Mouse (Mus musculus) hindbrain, postnatal 0 days (tissue): ENCODE data around the gene Akap1. TPM values are rescaled to one million over a fixed set of nuclear protein-coding genes. Genes with fewer than 3 reads are reported as not detected.

ENCODE experiments used
- ATAC-seq: fragments of 200-750 bp; cut with Nextera tagmentation; 2 replicates; pipeline ENCODE4 v1.8.0; 2017; ENCODE audit warnings: mild to moderate bottlenecking, moderate TSS enrichment, moderate library complexity
- DNase-seq: peaks from one replicate; pipeline ENCODE4 v3.0.0-alpha.2; 2015; ENCODE audit warnings: low spot score
- H3K27ac ChIP-seq: fragments of 300-500 bp; sonication (generic); 2 replicates; pipeline ENCODE4 v1.5.1; 2014; ENCODE audit warnings: mild to moderate bottlenecking
- H3K27me3 ChIP-seq: fragments of 300-500 bp; sonication (generic); 2 replicates; pipeline ENCODE4 v1.6.1; 2014; ENCODE audit warnings: low read length, mixed read lengths; ENCODE audit not compliant: insufficient read depth
- H3K36me3 ChIP-seq: fragments of 300-500 bp; sonication (generic); 2 replicates; pipeline ENCODE4 v1.6.1; 2014; ENCODE audit warnings: low read length, mixed read lengths; ENCODE audit not compliant: insufficient read depth
- H3K4me1 ChIP-seq: fragments of 300-500 bp; sonication (generic); 2 replicates; pipeline ENCODE4 v1.6.1; 2014; ENCODE audit warnings: antibody characterized with exemption, low read length, mixed read lengths; ENCODE audit not compliant: insufficient read depth
- H3K4me2 ChIP-seq: fragments of 300-500 bp; sonication (generic); 2 replicates; pipeline ENCODE4 v1.6.1; 2014; ENCODE audit warnings: low read depth, mild to moderate bottlenecking, low read length, moderate library complexity, mixed read lengths
- H3K4me3 ChIP-seq: fragments of 300-500 bp; sonication (generic); 2 replicates; pipeline ENCODE4 v1.5.1; 2014; ENCODE audit warnings: low read length
- H3K9ac ChIP-seq: fragments of 300-500 bp; sonication (generic); replicated peaks from 2 replicates; pipeline ENCODE4 v1.6.1; 2014; ENCODE audit warnings: mild to moderate bottlenecking, low read length, moderate library complexity, mixed read lengths
- H3K9me3 ChIP-seq: fragments of 300-500 bp; sonication (generic); 2 replicates; pipeline ENCODE4 v1.6.1; 2016; ENCODE audit warnings: low read length, mixed read lengths
- CTCF ChIP-seq: IDR thresholded peaks from 2 replicates; pipeline ENCODE4 v1.5.1; 2016; ENCODE audit warnings: antibody characterized with exemption, control low read depth, low read depth
- WGBS: fragments of 180-500 bp; shearing (Covaris S2); extraction: QIAGEN DNeasy Blood & Tissue Kit; methylation state at CpG from one replicate; pipeline ENCODE4 v1.1.7; 2014; 5-methylcytosine and 5-hydroxymethylcytosine counted together
- polyA plus RNA-seq: library from polyadenylated mRNA; unstranded; fragments of >200 nt; fragmentation: Nextera tagmentation; extraction: Ambion mirVana; gene quantifications from 2 replicates; pipeline ENCODE4 v1.2.1, GENCODE M21; 2015
- total RNA-seq: library from RNA; depleted of rRNA; stranded (reverse); fragments of >200 nt; gene quantifications from 2 replicates; pipeline ENCODE4 v1.2.3, GENCODE M21; 2014

The Akap1 gene
- total and polyA plus RNA-seq, 2 experiments from 2014 or later, result 20.8 to 51.5 TPM

DNA sequence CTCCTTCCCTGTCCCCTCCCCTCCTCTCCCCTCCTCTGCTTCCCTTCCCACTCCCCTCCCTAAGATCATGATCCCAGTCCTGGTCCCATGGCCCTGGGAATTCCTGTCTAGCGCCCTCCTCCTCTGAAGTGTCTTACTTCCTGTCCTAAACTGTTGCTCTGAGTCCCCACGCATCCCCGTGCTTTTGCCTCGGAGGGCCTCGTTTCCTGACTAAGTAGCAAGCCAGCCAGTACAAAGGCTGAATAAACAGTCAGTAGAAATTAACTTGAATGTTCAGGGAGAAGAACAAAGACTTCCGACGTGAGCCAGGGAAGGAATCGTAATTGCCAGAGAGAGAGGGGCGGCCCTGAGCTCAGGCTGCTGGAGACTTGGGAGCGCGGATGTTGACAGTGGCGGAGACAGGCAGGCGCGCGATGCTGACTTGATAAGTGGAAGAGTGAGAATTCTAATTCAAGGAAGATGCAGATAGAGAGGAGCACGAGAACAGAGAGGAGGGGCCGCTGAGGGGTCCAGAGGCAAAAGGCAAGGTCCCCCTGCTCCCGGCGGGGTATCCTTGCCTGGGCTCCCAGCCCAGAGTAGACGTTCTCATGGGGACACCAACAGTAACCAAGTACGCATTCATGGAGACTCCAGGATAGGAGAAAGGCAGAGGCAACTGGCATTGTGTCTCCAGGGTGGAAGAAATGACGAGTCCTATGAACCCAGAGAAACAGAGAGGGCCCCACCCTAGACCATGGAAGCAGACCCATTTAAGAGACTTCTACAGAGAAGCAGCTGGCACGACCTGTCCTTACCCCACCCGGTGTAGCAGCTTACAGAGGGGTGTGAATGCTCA, 43.4 kb downstream of the Akap1 start:
- Histone ChIP-seq H3K9me3 (no peaks in the 10 kb centered on the region), H3K4me2 (peak overlapping the region; percentile 37), H3K4me3 (0 out of 2 replicates have a peak overlapping the region, but pooled peaks have one; percentile 4), H3K4me1 (peaks cover 17% of the 10 kb centered on the region; the same call in 1 of the 2 replicates), H3K36me3 (no peaks in the 10 kb centered on the region), H3K27me3 (no peaks in the 10 kb centered on the region), H3K9ac (0 out of 2 replicates have a peak overlapping the region, but pooled peaks have one; percentile 17), H3K27ac (peak overlapping the region; percentile 60)
- 11% methylated on average over 24 of the region's 24 CpGs for WGBS
- 0 out of 2 replicates have a peak, but pooled peaks have one; percentile 13 for TF ChIP-seq CTCF
- DNase-seq (peak; percentile 63), ATAC-seq (peak; percentile 74)

GRCm38 (mm10) chr11:88820253-88820652, 44.1 kb downstream of the Akap1 start:
- no peaks in the 10 kb centered on the region for H3K27me3 ChIP-seq
- 13% methylated on average over 6 of the region's 6 CpGs for WGBS
- H3K9ac ChIP-seq, result no peak overlapping the region
- no peak for DNase-seq
- no peak overlapping the region for H3K4me3 ChIP-seq
- H3K27ac ChIP-seq, result 0 out of 2 replicates have a peak overlapping the region, but pooled peaks have one; percentile 60
- H3K36me3 ChIP-seq, result no peaks in the 10 kb centered on the region
- no peaks in the 10 kb centered on the region for H3K9me3 ChIP-seq
- ATAC-seq, result no peak
- no peak for TF ChIP-seq CTCF
- H3K4me2 ChIP-seq, result peak overlapping the region; percentile 37; the same call in 1 of the 2 replicates
- peaks cover 17% of the 10 kb centered on the region; the same call in 1 of the 2 replicates for H3K4me1 ChIP-seq

GRCm38 (mm10) chr11:88817061-88817460, 47.3 kb downstream of the Akap1 start:
- Histone ChIP-seq H3K27me3 (no peaks in the 10 kb centered on the region), H3K27ac (no peak overlapping the region), H3K9ac (no peak overlapping the region), H3K4me3 (no peak overlapping the region), H3K4me2 (no peak overlapping the region), H3K36me3 (no peaks in the 10 kb centered on the region), H3K9me3 (no peaks in the 10 kb centered on the region), H3K4me1 (peaks cover 17% of the 10 kb centered on the region; the same call in 1 of the 2 replicates)
- 67% methylated on average over 5 of the region's 5 CpGs for WGBS
- no peak for TF ChIP-seq CTCF
- DNase-seq (no peak), ATAC-seq (no peak)

DNA sequence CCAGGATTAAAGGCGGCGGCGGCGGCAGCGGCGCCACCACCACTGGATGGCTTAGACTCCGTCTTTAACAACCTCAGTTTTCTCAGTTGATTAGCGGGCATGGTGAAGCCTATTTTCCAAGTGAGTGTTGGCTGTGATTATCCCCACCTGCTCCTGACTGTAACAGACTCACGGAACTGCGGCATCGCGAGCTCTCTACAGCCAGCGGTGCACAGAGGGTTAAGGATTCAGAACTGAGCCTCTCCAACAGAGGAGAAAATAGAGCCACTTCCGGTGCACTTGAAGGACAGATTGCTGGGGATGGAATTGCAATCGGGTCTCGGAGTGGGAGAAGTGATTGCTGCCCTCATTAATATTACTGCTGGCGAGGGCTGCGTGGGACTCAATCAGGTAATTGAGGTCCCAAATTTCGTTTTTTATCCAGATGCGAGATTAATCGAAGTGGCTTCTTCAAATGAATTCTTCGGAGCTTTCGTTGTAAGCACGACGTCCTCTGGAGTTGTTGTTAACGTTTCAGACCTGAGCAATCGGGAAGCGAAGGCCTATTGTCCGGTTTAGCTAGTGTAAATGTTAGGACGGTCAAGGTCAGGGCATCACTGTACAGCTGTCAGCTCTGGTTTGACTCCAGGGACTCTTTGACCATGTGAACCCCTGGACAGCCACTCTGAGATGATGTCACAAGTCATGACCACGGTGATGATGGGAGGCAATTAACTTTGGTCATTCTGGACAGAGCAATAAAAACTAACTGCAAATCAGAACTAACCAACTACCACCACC, 61.0 kb downstream of the Akap1 start:
- peak; percentile 57 for DNase-seq
- H3K27ac ChIP-seq, result no peak overlapping the region; the same call in 1 of the 2 replicates

DNA sequence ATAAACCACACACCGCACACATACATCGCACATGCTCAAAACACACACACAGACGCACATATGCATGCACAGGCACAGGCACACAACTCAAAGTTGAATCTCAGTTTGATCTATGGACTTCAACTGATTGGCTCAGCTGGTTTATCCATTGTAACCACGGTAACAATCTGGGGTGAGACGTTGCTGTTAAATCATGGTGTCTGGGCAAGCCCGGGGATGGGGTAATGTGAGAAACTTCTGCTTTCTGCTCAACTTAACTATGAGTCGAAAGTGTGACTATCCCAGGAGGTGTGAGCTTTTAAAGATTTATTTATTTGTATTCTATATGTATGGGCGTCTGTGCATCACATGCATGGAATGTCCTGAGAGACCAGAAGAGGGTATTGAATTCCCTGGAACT, 68.2 kb downstream of the Akap1 start:
- H3K36me3 ChIP-seq, result no peaks in the 10 kb centered on the region
- no peak for ATAC-seq

More for the DNA sequence above, 61.0 kb downstream of the Akap1 start:
- Histone ChIP-seq H3K9me3 (no peaks in the 10 kb centered on the region), H3K4me2 (peak overlapping the region; percentile 27), H3K27me3 (no peaks in the 10 kb centered on the region), H3K4me3 (no peak overlapping the region), H3K9ac (no peak overlapping the region), H3K4me1 (no peaks in the 10 kb centered on the region), H3K36me3 (no peaks in the 10 kb centered on the region)
- ATAC-seq, result peak; percentile 58; the same call in 1 of the 2 replicates
- no peak for TF ChIP-seq CTCF
- 58% methylated on average over 31 of the region's 31 CpGs for WGBS

GRCm38 (mm10) chr11:88789893-88790292, 74.5 kb downstream of the Akap1 start:
- WGBS, result 80% methylated on average over 2 of the region's 2 CpGs
- Histone ChIP-seq H3K4me2 (no peak overlapping the region), H3K9me3 (no peaks in the 10 kb centered on the region), H3K4me1 (no peaks in the 10 kb centered on the region), H3K36me3 (no peaks in the 10 kb centered on the region), H3K9ac (no peak overlapping the region), H3K27ac (no peak overlapping the region), H3K27me3 (no peaks in the 10 kb centered on the region), H3K4me3 (no peak overlapping the region)
- no peak for TF ChIP-seq CTCF
- ATAC-seq, result no peak
- DNase-seq, result no peak

More for the DNA sequence above, 68.2 kb downstream of the Akap1 start:
- Histone ChIP-seq H3K4me1 (no peaks in the 10 kb centered on the region), H3K9ac (no peak overlapping the region), H3K4me3 (no peak overlapping the region), H3K27me3 (no peaks in the 10 kb centered on the region), H3K27ac (no peak overlapping the region), H3K9me3 (no peaks in the 10 kb centered on the region), H3K4me2 (no peak overlapping the region)
- no peak for TF ChIP-seq CTCF
- 89% methylated on average over 8 of the region's 8 CpGs for WGBS
- no peak for DNase-seq
